Mouse (Mus musculus) midbrain, embryonic 11.5 days (tissue): ENCODE results near the gene Ccdc92. TPM values are rescaled to one million over a fixed set of nuclear protein-coding genes. Genes with fewer than 3 reads are reported as not detected.

Source experiments
- ATAC-seq: fragments of 200-750 bp; cut with Nextera tagmentation; 2 replicates; pipeline ENCODE4 v1.8.0; 2017; ENCODE audit warnings: moderate TSS enrichment, moderate library complexity; ENCODE audit not compliant: low FRiP score
- DNase-seq: peaks from one replicate; pipeline ENCODE4 v3.0.0; 2015; ENCODE audit warnings: low spot score; ENCODE audit errors: missing footprints
- H3K27ac ChIP-seq: fragments of 300-500 bp; sonication (generic); 2 replicates; pipeline ENCODE4 v1.5.1; 2014; ENCODE audit warnings: low read depth, low read length
- H3K27me3 ChIP-seq: fragments of 300-500 bp; sonication (generic); 2 replicates; pipeline ENCODE4 v1.6.1; 2014; ENCODE audit warnings: mild to moderate bottlenecking, low read length, moderate library complexity, mixed read lengths; ENCODE audit not compliant: control insufficient read depth, insufficient read depth
- H3K36me3 ChIP-seq: fragments of 300-500 bp; sonication (generic); 2 replicates; pipeline ENCODE4 v1.6.1; 2014; ENCODE audit warnings: mild to moderate bottlenecking, low read length, moderate library complexity, mixed read lengths; ENCODE audit not compliant: control insufficient read depth, insufficient read depth
- H3K4me1 ChIP-seq: fragments of 300-500 bp; sonication (generic); 2 replicates; pipeline ENCODE4 v1.6.1; 2014; ENCODE audit warnings: low read length; ENCODE audit not compliant: control insufficient read depth, insufficient read depth
- H3K4me2 ChIP-seq: fragments of 300-500 bp; sonication (generic); 2 replicates; pipeline ENCODE4 v1.6.1; 2014; ENCODE audit warnings: mild to moderate bottlenecking, moderate library complexity
- H3K4me3 ChIP-seq: fragments of 300-500 bp; sonication (generic); 2 replicates; pipeline ENCODE4 v1.5.1; 2014; ENCODE audit warnings: low read depth, low read length
- H3K9ac ChIP-seq: fragments of 300-500 bp; sonication (generic); 2 replicates; pipeline ENCODE4 v1.6.1; 2014; ENCODE audit warnings: low read length
- H3K9me3 ChIP-seq: fragments of 300-500 bp; sonication (generic); 2 replicates; pipeline ENCODE4 v1.6.1; 2016; ENCODE audit warnings: low read length; ENCODE audit not compliant: control insufficient read depth
- WGBS: fragments of 180-500 bp; shearing (Covaris S2); extraction: QIAGEN DNeasy Blood & Tissue Kit; methylation state at CpG from one replicate; pipeline ENCODE4 v1.1.7; 2014; 5-methylcytosine and 5-hydroxymethylcytosine counted together
- polyA plus RNA-seq: library from polyadenylated mRNA; unstranded; fragments of >200 nt; fragmentation: Nextera tagmentation; extraction: Ambion mirVana; gene quantifications from 2 replicates; pipeline ENCODE4 v1.2.1, GENCODE M21; 2014

The Ccdc92 gene
- polyA plus RNA-seq, 1 experiment from 2014 or later, result 13.9 TPM

GRCm38 (mm10) chr5:124847014-124847413 is 15.2 kb downstream of the Ccdc92 start:
- H3K9ac ChIP-seq, result no peak overlapping the region
- no peak overlapping the region for H3K4me3 ChIP-seq
- no peak for DNase-seq
- no peaks in the 10 kb centered on the region for H3K36me3 ChIP-seq
- WGBS, result 78% methylated on average over 1 of the region's 1 CpGs
- no peaks in the 10 kb centered on the region for H3K9me3 ChIP-seq
- no peaks in the 10 kb centered on the region for H3K4me1 ChIP-seq
- no peak for ATAC-seq
- H3K27ac ChIP-seq, result no peak overlapping the region
- H3K27me3 ChIP-seq, result no peaks in the 10 kb centered on the region
- H3K4me2 ChIP-seq, result no peak overlapping the region

GRCm38 (mm10) chr5:124844929-124845328 is 17.3 kb downstream of the Ccdc92 start:
- H3K9ac ChIP-seq, result no peak overlapping the region
- no peaks in the 10 kb centered on the region for H3K4me1 ChIP-seq
- peak; percentile 35 for DNase-seq
- no peak overlapping the region for H3K4me3 ChIP-seq
- H3K27ac ChIP-seq, result no peak overlapping the region
- ATAC-seq, result no peak
- H3K9me3 ChIP-seq, result no peaks in the 10 kb centered on the region
- H3K27me3 ChIP-seq, result no peaks in the 10 kb centered on the region
- H3K36me3 ChIP-seq, result no peaks in the 10 kb centered on the region
- H3K4me2 ChIP-seq, result no peak overlapping the region
- 84% methylated on average over 4 of the region's 4 CpGs for WGBS

- H3K4me2 ChIP-seq, result no peak overlapping the region
- H3K27ac ChIP-seq, result no peak overlapping the region
- DNase-seq, result no peak
Observed at GRCm38 (mm10) chr5:124843386-124843785, 18.8 kb downstream of the Ccdc92 start.

GRCm38 (mm10) chr5:124840669-124841068 is 21.6 kb downstream of the Ccdc92 start:
- no peaks in the 10 kb centered on the region for H3K4me1 ChIP-seq
- no peak overlapping the region for H3K27ac ChIP-seq
- WGBS, result 87% methylated on average over 2 of the region's 2 CpGs
- H3K27me3 ChIP-seq, result no peaks in the 10 kb centered on the region
- no peak overlapping the region for H3K4me2 ChIP-seq
- no peaks in the 10 kb centered on the region for H3K9me3 ChIP-seq
- ATAC-seq (no peak), DNase-seq (no peak)
- H3K4me3 ChIP-seq, result no peak overlapping the region
- no peak overlapping the region for H3K9ac ChIP-seq
- no peaks in the 10 kb centered on the region; the same call in 1 of the 2 replicates for H3K36me3 ChIP-seq

More at GRCm38 (mm10) chr5:124843386-124843785, 18.8 kb downstream of the Ccdc92 start:
- Histone ChIP-seq H3K4me3 (no peak overlapping the region), H3K9me3 (no peaks in the 10 kb centered on the region), H3K9ac (0 out of 2 replicates have a peak overlapping the region, but pooled peaks have one; percentile 12), H3K36me3 (no peaks in the 10 kb centered on the region), H3K27me3 (no peaks in the 10 kb centered on the region), H3K4me1 (no peaks in the 10 kb centered on the region)
- no peak for ATAC-seq
- WGBS, result 78% methylated on average over 8 of the region's 8 CpGs

- H3K4me3 ChIP-seq, result no peak overlapping the region
- DNase-seq (no peak), ATAC-seq (no peak)
- H3K4me2 ChIP-seq, result no peak overlapping the region
- H3K27ac ChIP-seq, result no peak overlapping the region
- H3K9ac ChIP-seq, result no peak overlapping the region
- no peaks in the 10 kb centered on the region for H3K4me1 ChIP-seq
- no peaks in the 10 kb centered on the region for H3K9me3 ChIP-seq
- H3K27me3 ChIP-seq, result no peaks in the 10 kb centered on the region
- H3K36me3 ChIP-seq, result no peaks in the 10 kb centered on the region; the same call in 1 of the 2 replicates
- 87% methylated on average over 7 of the region's 7 CpGs for WGBS
Observed at GRCm38 (mm10) chr5:124840202-124840601, 22.0 kb downstream of the Ccdc92 start.

GRCm38 (mm10) chr5:124836621-124837020 is 25.6 kb downstream of the Ccdc92 start:
- no peaks in the 10 kb centered on the region; the same call in 1 of the 2 replicates for H3K36me3 ChIP-seq
- no peaks in the 10 kb centered on the region for H3K9me3 ChIP-seq
- no peaks in the 10 kb centered on the region for H3K4me1 ChIP-seq
- 79% methylated on average over 4 of the region's 4 CpGs for WGBS
- ATAC-seq (no peak), DNase-seq (no peak)
- H3K4me3 ChIP-seq, result no peak overlapping the region
- no peak overlapping the region for H3K27ac ChIP-seq
- no peaks in the 10 kb centered on the region for H3K27me3 ChIP-seq
- no peak overlapping the region for H3K9ac ChIP-seq
- H3K4me2 ChIP-seq, result no peak overlapping the region

- Histone ChIP-seq H3K4me3 (no peak overlapping the region), H3K27ac (no peak overlapping the region), H3K4me1 (no peaks in the 10 kb centered on the region), H3K9me3 (no peaks in the 10 kb centered on the region), H3K4me2 (no peak overlapping the region), H3K27me3 (no peaks in the 10 kb centered on the region), H3K36me3 (no peaks in the 10 kb centered on the region; the same call in 1 of the 2 replicates), H3K9ac (no peak overlapping the region)
- ATAC-seq, result no peak
- no peak for DNase-seq
- 91% methylated on average over 10 of the region's 10 CpGs for WGBS
Observed at GRCm38 (mm10) chr5:124836075-124836474, 26.1 kb downstream of the Ccdc92 start.

GRCm38 (mm10) chr5:124835218-124835617 is 27.0 kb downstream of the Ccdc92 start:
- Histone ChIP-seq H3K4me3 (no peak overlapping the region), H3K4me1 (no peaks in the 10 kb centered on the region), H3K9me3 (no peaks in the 10 kb centered on the region), H3K27me3 (no peaks in the 10 kb centered on the region), H3K4me2 (no peak overlapping the region), H3K9ac (no peak overlapping the region), H3K27ac (no peak overlapping the region), H3K36me3 (no peaks in the 10 kb centered on the region; the same call in 1 of the 2 replicates)
- WGBS, result 96% methylated on average over 15 of the region's 15 CpGs
- DNase-seq, result no peak
- no peak for ATAC-seq

GRCm38 (mm10) chr5:124830331-124830730 is 31.9 kb downstream of the Ccdc92 start:
- 93% methylated on average over 12 of the region's 12 CpGs for WGBS
- Histone ChIP-seq H3K9me3 (no peaks in the 10 kb centered on the region), H3K9ac (no peak overlapping the region), H3K36me3 (no peaks in the 10 kb centered on the region), H3K4me2 (no peak overlapping the region), H3K27me3 (no peaks in the 10 kb centered on the region), H3K4me1 (no peaks in the 10 kb centered on the region), H3K4me3 (no peak overlapping the region), H3K27ac (no peak overlapping the region)
- no peak for ATAC-seq
- no peak for DNase-seq
